Mouse (Mus musculus) urinary bladder, postnatal 0 days (tissue): ENCODE results near the gene Apln. TPM values are rescaled to one million over a fixed set of nuclear protein-coding genes. Genes with fewer than 3 reads are reported as not detected.

ENCODE experiments used
- polyA plus RNA-seq: library from polyadenylated mRNA; unstranded; fragments of >200 nt; fragmentation: Nextera tagmentation; extraction: Ambion mirVana; gene quantifications from 2 replicates; pipeline ENCODE4 v1.2.1, GENCODE M21; 2015

Gene Apln
- 2.8 and 5.2 TPM in 2 replicates for polyA plus RNA-seq

GRCm38 (mm10) chrX:48034144-48035113, at the start of gene Apln:
TSS of gene Apln (minus strand) at chrX:48034853.

Other genes starting within 250 kb of the Apln start
- 13.5 and 17.4 TPM in 2 replicates for gene Smarca1, start 141.9 kb downstream of the Apln start, polyA plus RNA-seq
- gene Ocrl, start 122.5 kb downstream of the Apln start, polyA plus RNA-seq, result 11.7 and 14.5 TPM in 2 replicates
- 0.45 and 0.47 TPM in 2 replicates for gene Xpnpep2, start 73.9 kb upstream of the Apln start, polyA plus RNA-seq
- 1.8 and 2.8 TPM in 2 replicates for gene Sash3, start 111.6 kb upstream of the Apln start, polyA plus RNA-seq
- gene Zdhhc9, start 174.0 kb upstream of the Apln start, polyA plus RNA-seq, result 3.6 and 3.9 TPM in 2 replicates
- 11.3 and 11.8 TPM in 2 replicates for gene Utp14a, start 222.0 kb upstream of the Apln start, polyA plus RNA-seq